Mouse (Mus musculus) CD8-positive naive resting alpha-beta T cell, adult 2 months (primary cell): ENCODE measurements at regions not wholly inside any gene's neighbourhood (a gene's known extent, or its start where the extent isn't known, plus 50 kb on each side); places are given as distances from the start of the nearest gene placed in this dataset.
"Not testable (repeated sequence)": the region's sequence is repeated elsewhere in the genome, so short reads cannot be mapped to it uniquely, and the experiment has no call there.

Source experiments
- DNase-seq, 2 experiments: peaks; one replicate each; pipeline ENCODE4 v3.0.0; 2022; ENCODE audit warnings: low read depth in 2 of 2, low spot score in 2 of 2

DNA sequence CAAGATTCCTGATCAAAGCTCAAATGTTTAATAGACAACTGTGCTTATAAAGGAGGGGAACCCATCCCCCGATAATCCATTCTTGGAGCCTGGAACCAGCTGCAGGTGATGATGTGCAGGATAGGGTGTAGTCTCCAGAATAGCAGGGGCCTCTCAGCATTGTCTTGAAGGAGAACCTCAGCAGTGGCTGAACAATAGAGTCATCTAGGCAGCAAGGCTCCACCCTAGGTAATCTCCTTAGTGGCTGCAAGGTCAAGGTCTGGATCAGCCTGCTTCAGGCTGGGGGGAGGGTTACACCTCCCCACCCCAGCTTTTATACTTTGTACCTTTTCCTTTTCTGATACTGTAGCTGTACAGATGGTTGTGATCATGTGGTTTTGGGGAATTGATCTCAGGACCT, 116.8 kb upstream of the Mettl4 start:
- DNase-seq, result no peak

DNA sequence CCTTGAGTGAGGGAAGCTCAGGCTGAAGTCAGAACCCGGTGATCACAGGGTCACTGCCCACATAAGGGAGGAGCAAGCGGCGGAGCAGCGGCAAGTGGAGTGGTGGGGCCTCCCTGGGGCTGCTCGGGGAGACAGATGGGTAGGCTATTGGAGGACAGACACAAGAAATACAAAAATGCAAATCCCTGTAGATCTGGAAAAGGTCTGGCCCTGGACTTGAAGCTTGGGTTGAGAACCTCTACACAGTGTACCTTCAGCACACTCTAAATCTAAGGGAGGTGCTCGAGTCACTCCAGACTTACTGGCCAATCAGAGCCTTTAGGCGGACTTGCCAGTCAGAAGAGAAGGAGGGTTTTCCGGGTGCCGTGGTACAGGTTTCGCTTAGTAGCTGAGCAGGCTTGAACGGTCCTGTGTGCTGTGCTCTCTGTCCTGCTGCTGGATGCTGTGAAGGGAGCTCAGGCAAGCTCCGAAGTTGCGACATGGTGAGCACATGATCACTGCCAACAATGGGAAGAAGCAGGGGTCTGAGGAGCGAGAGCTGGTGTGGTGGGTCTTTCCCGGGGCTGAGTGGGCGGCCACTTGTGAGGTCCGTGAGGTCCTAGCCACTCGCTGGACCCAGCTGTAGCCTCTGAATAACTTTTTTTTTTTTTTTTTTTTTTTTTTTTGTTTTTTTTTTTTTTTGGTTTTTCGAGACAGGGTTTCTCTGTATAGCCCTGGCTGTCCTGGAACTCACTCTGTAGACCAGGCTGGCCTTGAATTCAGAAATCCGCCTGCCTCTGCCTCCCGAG, 114.9 kb upstream of the Mettl4 start:
- DNase-seq, result peak; percentile 63 to 66

DNA sequence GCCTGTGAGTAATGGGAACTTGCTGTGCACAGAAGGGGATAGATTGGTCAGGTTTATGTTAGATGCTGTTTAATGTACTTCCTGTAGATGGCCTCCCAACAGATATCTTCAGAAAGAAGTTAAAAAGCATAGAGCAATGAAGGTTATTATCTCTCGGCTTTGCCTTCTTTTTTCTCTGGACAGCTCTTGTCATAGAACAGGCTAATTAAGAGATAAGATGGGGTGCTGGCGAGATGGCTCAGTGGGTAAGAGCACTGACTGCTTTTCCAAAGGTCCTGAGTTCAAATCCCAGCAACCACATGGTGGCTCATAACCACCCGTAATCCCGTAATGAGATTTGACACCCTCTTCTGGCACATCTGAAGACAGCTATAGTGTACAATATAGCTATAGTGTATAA, 104.9 kb upstream of the Mettl4 start:
- DNase-seq, result not testable (repeated sequence)

DNA sequence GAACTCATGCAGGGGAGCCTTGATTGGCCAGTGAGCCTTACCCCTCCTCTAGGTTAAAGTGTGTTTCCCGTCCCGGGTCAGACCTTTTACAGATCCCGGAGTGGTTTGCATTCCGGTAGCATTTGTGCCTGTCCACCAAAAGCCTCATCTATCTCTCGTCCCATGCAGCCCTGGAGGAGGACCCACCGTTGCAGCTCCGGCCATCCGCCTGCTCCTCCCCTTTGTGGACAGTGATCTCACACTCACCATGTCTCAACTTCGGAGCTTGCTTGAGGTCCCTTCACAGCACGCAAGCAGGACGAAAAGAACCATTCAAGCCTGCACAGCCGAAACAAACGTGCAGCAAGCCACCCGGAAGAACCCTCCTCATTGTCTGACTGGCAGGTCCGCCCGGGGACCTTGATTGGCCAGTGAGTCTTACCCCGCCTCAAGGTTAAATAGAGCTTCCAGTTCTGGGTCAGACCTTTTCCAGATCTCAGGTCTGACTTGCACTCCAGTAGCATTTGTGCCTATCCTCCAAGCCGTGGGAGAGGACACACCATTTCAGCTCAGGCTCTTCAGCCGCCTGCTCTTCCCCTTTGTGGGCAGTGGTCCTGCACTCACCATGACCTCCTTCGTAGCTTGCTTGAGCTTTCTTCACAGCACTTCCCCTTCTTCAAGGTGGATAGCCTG, 84.8 kb upstream of the Mettl4 start:
- DNase-seq, result peak; percentile 54 to 60

DNA sequence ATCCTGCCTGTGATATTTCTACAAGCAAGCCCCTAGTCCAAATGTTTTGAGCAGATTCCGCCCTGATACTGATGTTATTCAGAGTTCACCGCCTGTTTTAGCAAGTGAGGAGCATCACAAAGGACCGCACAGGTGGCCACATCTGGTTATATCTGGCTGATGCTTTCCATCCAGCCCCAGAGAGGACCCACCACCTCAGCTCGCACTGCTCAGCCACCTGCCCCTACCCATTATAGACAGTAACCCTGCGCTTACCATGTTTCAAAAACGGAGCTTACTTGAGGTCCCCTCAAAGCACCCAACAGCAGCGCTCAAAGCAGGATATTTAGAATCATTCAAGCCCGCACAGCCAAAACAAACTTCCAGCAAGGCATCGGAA, 84.2 kb upstream of the Mettl4 start:
- DNase-seq, result not testable (repeated sequence)

DNA sequence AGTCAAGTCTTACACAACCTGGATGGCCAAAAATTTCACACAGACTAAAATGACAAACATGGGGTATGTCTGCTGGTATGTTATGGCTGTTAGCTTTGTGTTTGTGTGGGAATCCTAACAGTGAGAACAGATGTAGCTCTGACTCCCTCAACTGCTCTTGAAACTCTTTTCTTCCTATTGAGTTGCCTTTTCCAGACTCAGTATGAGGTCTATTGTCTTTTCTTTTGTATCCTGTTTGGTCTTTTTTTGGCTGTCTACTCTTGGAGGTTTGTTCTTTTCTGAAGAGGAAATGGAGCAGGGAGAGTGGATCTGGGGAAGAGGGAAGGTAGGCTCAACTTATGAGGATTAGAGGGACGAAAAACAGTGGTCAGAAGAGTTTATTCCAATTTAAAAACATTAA, 76.6 kb upstream of the Mettl4 start:
- DNase-seq, result not testable (repeated sequence)

DNA sequence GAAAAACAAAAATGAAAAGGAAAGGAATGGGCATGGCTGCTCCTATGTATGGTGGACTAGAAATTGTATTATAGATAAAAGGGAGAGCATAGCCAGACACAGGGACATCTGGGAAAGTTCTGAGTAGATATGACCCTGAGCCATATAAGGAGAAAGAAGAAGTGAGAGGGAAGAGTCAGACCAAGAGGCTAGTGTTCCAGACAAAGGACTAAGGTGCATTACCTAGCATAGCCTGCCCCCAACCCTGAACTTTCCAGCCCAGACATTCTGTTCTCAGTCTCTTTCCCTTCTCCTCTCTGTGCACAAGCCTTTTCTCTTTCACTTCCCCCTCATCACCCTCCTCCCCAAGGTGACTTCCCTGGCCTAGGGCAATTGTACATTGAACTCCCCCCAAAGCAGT, 58.9 kb upstream of the Mettl4 start:
- DNase-seq, result no peak
